Mouse (Mus musculus): ENCODE measurements around the gene Slc39a7. TPM values are rescaled to one million over a fixed set of nuclear protein-coding genes. Genes with fewer than 3 reads are reported as not detected.

Slc39a7 gene
- polyA plus RNA-seq, 1 experiment from 2014 or later = 179 TPM

DNA sequence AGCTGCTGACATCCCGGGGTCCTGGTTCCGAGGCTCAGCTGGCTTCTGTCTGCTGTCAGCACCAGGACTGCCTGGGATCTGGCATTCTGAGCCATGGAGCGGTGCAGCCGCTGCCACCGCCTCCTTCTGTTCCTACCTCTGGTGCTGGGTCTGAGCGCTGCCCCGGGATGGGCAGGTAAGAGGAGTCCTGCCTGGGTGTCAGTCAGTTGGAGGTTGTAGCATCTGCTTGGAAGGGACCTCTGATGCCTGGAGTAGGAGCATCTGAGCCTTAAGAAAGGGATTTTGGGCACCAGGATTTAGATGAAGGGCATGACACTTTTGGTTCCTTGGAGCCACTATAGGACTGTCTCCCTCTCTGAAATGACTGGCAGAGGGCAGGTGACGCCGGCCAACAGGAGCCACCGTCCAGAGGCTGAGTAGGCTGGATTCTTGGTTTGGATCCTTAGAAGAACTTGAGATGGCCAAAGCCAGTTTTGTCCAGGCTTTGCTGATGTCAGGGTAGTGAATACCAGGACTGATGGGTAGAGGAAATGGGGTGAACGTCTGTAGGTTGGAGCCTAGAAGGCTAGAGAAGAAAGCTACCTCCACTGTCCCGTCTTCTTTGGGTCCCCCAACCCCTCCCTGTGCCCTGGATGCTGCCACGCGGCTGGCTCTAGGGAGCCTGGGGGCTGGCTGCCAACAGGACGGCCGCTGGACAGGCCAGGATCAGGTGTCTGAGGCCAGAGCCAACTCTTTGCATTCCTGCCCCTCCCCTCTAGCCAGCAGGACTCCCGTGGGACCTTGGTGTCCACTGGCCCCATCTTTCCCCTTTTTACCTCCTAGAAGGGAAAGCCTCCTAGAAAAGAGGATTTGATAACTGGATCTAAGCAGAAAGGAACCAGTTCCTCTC, 8.3 kb upstream of the Slc39a7 start:
- H3K36me3 ChIP-seq = peaks cover 30% of the 10 kb centered on the region
- no peaks in the 10 kb centered on the region for H3K9me3 ChIP-seq (replicated peaks)
- 0 out of 2 replicates have a peak overlapping the region, but pooled peaks have one; percentile 5 for H3K27ac ChIP-seq
- peak overlapping the region; percentile 53 for H3K4me2 ChIP-seq (replicated peaks)
- peak overlapping the region; percentile 49 for H3K9ac ChIP-seq
- H3K4me3 ChIP-seq = peak overlapping the region; percentile 20
- H3K4me1 ChIP-seq = peaks cover 50% of the 10 kb centered on the region
- 26% methylated on average over 17 of the region's 17 CpGs for WGBS
- ATAC-seq (ENCODE audit: low FRiP score) = 0 out of 2 replicates have a peak, but pooled peaks have one; percentile 0
- peaks cover 26% of the 10 kb centered on the region; the same call in 1 of the 2 replicates for H3K27me3 ChIP-seq

DNA sequence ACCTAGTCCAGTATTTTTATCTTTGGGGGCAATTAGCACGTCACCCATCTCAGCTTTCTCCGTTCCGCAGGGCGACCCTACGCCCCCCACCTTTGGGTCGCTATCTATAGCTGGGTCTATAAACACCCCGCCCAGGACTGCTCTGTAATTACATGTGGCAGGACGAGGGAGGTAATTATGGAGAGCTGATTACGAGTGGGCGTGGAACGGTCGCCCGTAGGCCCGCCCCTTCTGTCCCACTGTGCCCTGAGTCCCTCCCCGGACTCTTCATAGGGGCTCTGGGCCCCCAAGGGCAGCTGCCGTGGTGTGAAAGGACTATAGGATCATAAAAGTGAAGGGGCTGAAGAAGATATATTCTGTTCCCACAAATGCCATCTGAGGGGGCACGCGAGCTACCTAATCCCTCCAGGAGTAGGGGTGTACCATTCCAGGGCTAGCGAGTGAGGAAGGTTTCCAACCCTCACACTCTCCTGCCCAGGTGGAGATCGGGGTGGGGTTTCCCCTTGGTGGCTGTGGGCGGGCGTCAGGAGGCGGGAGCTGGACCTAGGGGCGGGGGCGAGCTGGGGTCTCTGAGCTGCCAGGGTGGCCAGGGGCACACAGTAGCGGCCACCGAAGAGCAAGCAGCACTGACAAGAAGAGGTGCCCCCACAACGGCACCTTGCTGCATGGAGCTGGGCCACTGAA, 7.5 kb upstream of the Slc39a7 start, which contains the start of gene Col11a2:
Gene Col11a2 (plus strand): TSS at position 560 of the 684 bp plus-strand sequence.
- Histone ChIP-seq H3K4me1 (peaks cover 50% of the 10 kb centered on the region), H3K36me3 (peaks cover 37% of the 10 kb centered on the region), H3K4me2 (replicated peaks) (peak within 1 kb of the TSS; percentile 53), H3K9me3 (replicated peaks) (no peaks in the 10 kb centered on the region), H3K4me3 (peak within 1 kb of the TSS; percentile 20), H3K9ac (peak within 1 kb of the TSS; percentile 49), H3K27ac (peak within 1 kb of the TSS; percentile 41; the same call in 1 of the 2 replicates), H3K27me3 (peaks cover 26% of the 10 kb centered on the region; the same call in 1 of the 2 replicates)
- peak; percentile 50 for ATAC-seq (ENCODE audit: low FRiP score)
- 14% methylated on average over 28 of the region's 28 CpGs for WGBS

DNA sequence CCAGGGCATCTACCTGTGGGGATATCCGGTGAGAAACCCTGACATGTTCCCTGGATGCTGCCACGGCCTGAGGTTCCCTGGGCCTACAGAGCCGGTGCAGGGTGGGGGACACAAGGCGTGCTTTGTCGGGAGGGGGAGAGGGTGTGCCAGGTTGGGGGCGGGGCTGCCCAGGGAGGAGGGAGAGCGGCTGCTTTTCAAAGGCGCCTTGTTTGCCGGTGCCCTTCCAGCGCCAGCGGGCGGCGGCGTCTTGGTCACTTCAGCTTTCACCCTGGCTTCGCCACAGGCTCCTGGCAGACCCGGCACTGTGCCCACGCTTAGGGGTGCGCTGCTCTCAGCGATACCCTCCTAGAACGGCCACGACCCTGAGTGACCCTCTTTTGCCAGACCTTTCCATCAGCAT, 7.0 kb upstream of the Slc39a7 start:
- H3K4me3 ChIP-seq = peak overlapping the region; percentile 20
- 13% methylated on average over 21 of the region's 21 CpGs for WGBS
- ATAC-seq (ENCODE audit: low FRiP score) = peak; percentile 30; the same call in 1 of the 2 replicates
- H3K4me2 ChIP-seq (replicated peaks) = peak overlapping the region; percentile 53
- H3K27me3 ChIP-seq = peaks cover 26% of the 10 kb centered on the region; the same call in 1 of the 2 replicates
- H3K27ac ChIP-seq = peak overlapping the region; percentile 41; the same call in 1 of the 2 replicates
- peaks cover 55% of the 10 kb centered on the region for H3K4me1 ChIP-seq
- H3K9ac ChIP-seq = peak overlapping the region; percentile 49
- H3K9me3 ChIP-seq (replicated peaks) = no peaks in the 10 kb centered on the region
- peaks cover 39% of the 10 kb centered on the region for H3K36me3 ChIP-seq

DNA sequence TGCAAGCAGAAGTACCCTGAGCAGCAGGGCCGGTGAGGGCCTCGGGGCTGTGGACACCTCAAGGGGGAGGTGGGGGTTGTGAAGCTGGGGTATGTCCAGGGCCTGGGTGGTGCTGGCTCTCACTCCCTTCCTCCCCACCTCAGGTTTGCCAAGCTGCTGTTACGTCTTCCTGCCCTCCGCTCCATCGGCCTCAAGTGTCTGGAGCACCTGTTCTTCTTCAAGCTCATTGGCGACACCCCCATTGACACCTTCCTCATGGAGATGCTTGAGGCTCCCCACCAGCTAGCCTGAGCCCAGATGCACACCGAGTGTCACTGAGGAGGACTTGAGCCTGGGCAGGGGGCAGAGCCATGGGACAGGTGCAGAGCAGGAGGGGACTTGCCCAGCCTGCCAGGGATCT, 5.8 kb upstream of the Slc39a7 start:
- H3K27me3 ChIP-seq = peaks cover 23% of the 10 kb centered on the region; the same call in 1 of the 2 replicates
- H3K27ac ChIP-seq = no peak overlapping the region
- peaks cover 39% of the 10 kb centered on the region for H3K36me3 ChIP-seq
- H3K9ac ChIP-seq = no peak overlapping the region
- no peaks in the 10 kb centered on the region for H3K9me3 ChIP-seq (replicated peaks)
- H3K4me2 ChIP-seq (replicated peaks) = no peak overlapping the region
- no peak overlapping the region for H3K4me3 ChIP-seq
- no peak for ATAC-seq (ENCODE audit: low FRiP score)
- 91% methylated on average over 7 of the region's 7 CpGs for WGBS
- peaks cover 64% of the 10 kb centered on the region for H3K4me1 ChIP-seq

DNA sequence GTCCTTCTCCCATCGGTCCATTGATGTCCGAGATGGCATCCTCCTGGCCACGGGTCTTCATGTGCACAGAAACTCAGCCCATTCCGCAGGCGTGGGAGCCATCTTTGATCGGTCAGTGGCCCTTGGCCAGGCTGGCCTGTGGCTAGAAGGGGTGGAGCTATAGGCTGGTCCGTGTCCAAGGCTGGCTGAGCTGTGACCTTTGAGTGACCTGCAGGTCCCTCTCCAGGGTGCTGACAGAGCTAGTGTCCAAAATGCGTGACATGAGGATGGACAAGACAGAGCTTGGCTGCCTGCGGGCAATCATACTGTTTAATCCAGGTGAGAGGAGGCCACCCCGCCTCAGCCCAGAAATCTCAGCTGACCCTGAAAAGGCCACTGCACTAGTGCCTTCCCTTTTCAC, 5.2 kb upstream of the Slc39a7 start:
- ATAC-seq (ENCODE audit: low FRiP score) = no peak
- Histone ChIP-seq H3K4me2 (replicated peaks) (no peak overlapping the region), H3K9me3 (replicated peaks) (no peaks in the 10 kb centered on the region), H3K27me3 (peaks cover 21% of the 10 kb centered on the region; the same call in 1 of the 2 replicates), H3K9ac (no peak overlapping the region), H3K27ac (no peak overlapping the region), H3K36me3 (peaks cover 39% of the 10 kb centered on the region), H3K4me1 (peaks cover 59% of the 10 kb centered on the region), H3K4me3 (no peak overlapping the region)
- 79% methylated on average over 10 of the region's 10 CpGs for WGBS

DNA sequence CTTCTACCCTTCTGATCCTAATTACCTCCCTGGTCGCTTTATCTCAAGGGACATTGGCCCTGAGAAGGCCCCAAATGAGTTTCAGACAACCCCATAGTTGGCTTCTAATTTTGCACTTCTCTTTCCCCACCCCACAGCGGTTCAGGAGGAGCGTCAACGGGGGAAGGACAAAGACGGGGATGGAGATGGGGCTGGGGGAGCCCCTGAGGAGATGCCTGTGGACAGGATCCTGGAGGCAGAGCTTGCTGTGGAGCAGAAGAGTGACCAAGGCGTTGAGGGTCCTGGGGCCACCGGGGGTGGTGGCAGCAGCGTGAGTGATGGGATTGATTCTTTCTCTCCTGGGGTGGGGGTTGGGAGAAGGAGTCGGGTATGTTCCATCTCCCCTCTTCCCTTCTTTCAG, 4.0 kb upstream of the Slc39a7 start:
- WGBS = 90% methylated on average over 9 of the region's 9 CpGs
- Histone ChIP-seq H3K4me1 (peaks cover 51% of the 10 kb centered on the region), H3K9ac (no peak overlapping the region), H3K27ac (no peak overlapping the region), H3K4me3 (no peak overlapping the region), H3K27me3 (peaks cover 16% of the 10 kb centered on the region; the same call in 1 of the 2 replicates), H3K4me2 (replicated peaks) (no peak overlapping the region), H3K9me3 (replicated peaks) (no peaks in the 10 kb centered on the region), H3K36me3 (peaks cover 39% of the 10 kb centered on the region)
- ATAC-seq (ENCODE audit: low FRiP score) = no peak

DNA sequence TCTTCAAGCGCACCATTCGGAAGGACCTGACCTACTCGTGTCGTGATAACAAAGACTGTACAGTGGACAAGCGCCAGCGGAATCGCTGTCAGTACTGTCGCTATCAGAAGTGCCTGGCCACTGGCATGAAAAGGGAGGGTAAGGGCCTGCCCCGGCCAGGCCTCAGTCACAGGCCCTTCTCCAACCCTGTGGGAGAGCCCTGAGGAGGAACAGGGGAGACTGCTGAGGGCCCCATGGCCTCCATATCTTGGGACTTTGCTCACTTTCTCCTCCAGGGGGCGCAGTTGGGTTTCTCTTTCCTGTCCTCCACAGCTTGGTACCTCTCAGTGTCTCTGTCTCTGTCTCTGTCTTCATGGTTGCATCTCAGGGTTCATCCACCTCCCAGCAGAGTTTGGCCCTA, 2.6 kb upstream of the Slc39a7 start:
- Histone ChIP-seq H3K4me1 (peaks cover 50% of the 10 kb centered on the region), H3K36me3 (peaks cover 49% of the 10 kb centered on the region), H3K27ac (no peak overlapping the region), H3K9ac (no peak overlapping the region; the same call in 1 of the 2 replicates), H3K9me3 (replicated peaks) (no peaks in the 10 kb centered on the region), H3K4me3 (0 out of 2 replicates have a peak overlapping the region, but pooled peaks have one; percentile 4), H3K4me2 (replicated peaks) (no peak overlapping the region), H3K27me3 (0 out of 2 replicates have a peak, but pooled peaks cover 9% of the 10 kb centered on the region)
- no peak for ATAC-seq (ENCODE audit: low FRiP score)
- 76% methylated on average over 10 of the region's 10 CpGs for WGBS

DNA sequence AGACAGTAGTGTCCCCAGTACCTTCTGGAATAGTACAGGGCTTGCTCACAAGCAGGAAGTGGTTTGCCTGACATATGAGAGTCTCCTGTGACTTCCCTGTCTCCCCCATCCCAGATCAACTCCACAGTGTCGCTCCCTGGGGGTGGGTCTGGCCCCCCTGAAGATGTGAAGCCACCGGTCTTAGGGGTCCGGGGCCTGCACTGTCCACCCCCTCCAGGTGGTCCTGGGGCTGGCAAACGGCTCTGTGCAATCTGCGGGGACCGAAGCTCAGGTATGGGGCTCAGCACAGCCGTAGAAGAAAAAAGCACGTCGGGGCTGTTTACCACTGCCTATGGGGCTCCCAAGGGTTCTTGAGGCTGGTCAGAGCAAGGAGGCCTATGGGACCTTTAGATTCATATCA, 2.0 kb upstream of the Slc39a7 start:
- no peaks in the 10 kb centered on the region for H3K9me3 ChIP-seq (replicated peaks)
- H3K27me3 ChIP-seq = 0 out of 2 replicates have a peak, but pooled peaks cover 9% of the 10 kb centered on the region
- H3K4me2 ChIP-seq (replicated peaks) = peak overlapping the region; percentile 83
- H3K4me3 ChIP-seq = 0 out of 2 replicates have a peak overlapping the region, but pooled peaks have one; percentile 95
- peaks cover 50% of the 10 kb centered on the region for H3K4me1 ChIP-seq
- H3K9ac ChIP-seq = peak overlapping the region; percentile 98; the same call in 1 of the 2 replicates
- H3K27ac ChIP-seq = peak overlapping the region; percentile 12; the same call in 1 of the 2 replicates
- WGBS = 91% methylated on average over 9 of the region's 9 CpGs
- no peak for ATAC-seq (ENCODE audit: low FRiP score)
- H3K36me3 ChIP-seq = peaks cover 56% of the 10 kb centered on the region

DNA sequence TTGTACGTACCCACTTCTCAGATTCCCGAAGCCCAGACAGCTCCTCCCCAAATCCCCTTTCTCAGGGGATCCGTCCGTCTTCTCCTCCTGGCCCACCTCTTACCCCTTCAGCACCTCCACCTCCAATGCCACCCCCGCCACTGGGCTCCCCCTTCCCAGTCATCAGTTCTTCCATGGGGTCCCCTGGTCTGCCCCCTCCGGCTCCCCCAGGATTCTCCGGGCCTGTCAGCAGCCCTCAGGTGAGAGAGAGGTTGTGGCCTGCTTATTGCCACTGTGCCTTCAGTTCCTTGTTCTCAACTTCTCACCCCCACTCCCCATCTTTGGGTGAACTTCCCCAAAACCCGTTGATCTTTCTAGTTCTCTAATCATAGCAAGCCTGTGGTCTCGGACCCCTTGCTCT, 1.3 kb upstream of the Slc39a7 start:
- Histone ChIP-seq H3K36me3 (peaks cover 53% of the 10 kb centered on the region), H3K4me1 (peaks cover 49% of the 10 kb centered on the region), H3K4me3 (peak overlapping the region; percentile 95), H3K9ac (peak overlapping the region; percentile 98), H3K4me2 (replicated peaks) (peak overlapping the region; percentile 83), H3K9me3 (replicated peaks) (no peaks in the 10 kb centered on the region), H3K27ac (no peak overlapping the region), H3K27me3 (0 out of 2 replicates have a peak, but pooled peaks cover 6% of the 10 kb centered on the region)
- 63% methylated on average over 9 of the region's 9 CpGs for WGBS
- ATAC-seq (ENCODE audit: low FRiP score) = no peak

DNA sequence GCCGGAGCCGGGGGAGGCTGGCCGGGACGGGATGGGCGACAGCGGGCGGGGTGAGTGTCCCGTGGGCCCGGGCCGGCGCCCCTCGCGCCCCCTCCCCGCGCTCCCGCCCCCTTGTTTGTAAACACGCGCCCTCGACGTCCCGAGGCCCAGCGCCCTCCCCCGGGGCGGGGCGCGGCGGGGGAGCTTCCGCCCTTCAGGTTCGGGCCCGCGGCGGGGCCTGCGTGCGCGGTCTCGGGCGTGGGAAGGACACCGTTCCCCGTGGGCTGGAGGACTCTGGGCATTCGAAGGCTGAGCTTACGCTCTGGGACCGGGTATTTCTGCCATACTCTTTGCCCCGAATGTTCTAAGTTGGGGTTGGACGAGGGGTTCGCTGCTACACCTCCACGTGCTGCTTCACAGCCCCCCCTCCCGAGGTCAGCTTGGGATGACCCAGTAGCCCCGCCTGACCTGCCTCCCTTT, 721 bp upstream of the Slc39a7 start:
- Histone ChIP-seq H3K4me2 (replicated peaks) (peak overlapping the region; percentile 83), H3K36me3 (peaks cover 47% of the 10 kb centered on the region), H3K27ac (peak overlapping the region; percentile 98), H3K4me1 (peaks cover 48% of the 10 kb centered on the region), H3K4me3 (peak overlapping the region; percentile 95), H3K9me3 (replicated peaks) (no peaks in the 10 kb centered on the region), H3K27me3 (0 out of 2 replicates have a peak, but pooled peaks cover under 1% of the 10 kb centered on the region), H3K9ac (peak overlapping the region; percentile 98)
- ATAC-seq (ENCODE audit: low FRiP score) = peak; percentile 5; the same call in 1 of the 2 replicates
- WGBS = 1% methylated on average over 32 of the region's 48 CpGs

DNA sequence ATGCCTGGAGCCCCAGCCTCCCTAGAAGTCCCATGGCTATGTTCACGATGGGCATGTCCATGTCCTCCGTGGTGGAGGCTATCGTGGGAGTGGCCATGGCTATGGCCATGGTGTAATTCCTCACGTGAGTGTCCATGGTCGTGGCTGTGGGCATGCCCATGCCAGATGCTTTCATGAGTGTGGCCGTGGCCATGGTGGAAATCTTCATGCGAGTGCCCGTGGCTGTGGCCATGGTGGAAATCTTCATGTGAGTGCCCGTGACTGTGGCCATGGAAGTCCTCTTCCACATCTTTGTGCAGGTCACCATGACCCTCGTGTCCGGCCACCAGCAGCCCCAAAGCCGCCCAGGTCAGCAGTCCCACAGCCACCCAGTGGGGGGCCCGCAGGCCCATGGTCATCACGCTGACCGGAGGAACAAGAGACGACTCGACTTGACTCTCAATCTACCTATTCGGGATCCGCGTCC, 588 bp downstream of the Slc39a7 start:
- H3K4me1 ChIP-seq = peaks cover 61% of the 10 kb centered on the region
- peaks cover 34% of the 10 kb centered on the region for H3K36me3 ChIP-seq
- no peak for ATAC-seq (ENCODE audit: low FRiP score)
- H3K27me3 ChIP-seq = no peaks in the 10 kb centered on the region
- no peaks in the 10 kb centered on the region for H3K9me3 ChIP-seq (replicated peaks)
- peak overlapping the region; percentile 98 for H3K9ac ChIP-seq
- 6% methylated on average over 20 of the region's 20 CpGs for WGBS
- H3K27ac ChIP-seq = peak overlapping the region; percentile 98
- peak overlapping the region; percentile 83 for H3K4me2 ChIP-seq (replicated peaks)
- H3K4me3 ChIP-seq = peak overlapping the region; percentile 95

Data from hindbrain, embryonic 12.5 days (tissue).